Mouse (Mus musculus): ENCODE data around the gene Ubiad1. TPM values are rescaled to one million over a fixed set of nuclear protein-coding genes. Genes with fewer than 3 reads are reported as not detected.

The Ubiad1 gene
- total RNA-seq, 2 experiments from 2014 or later: 8.0 to 9.2 TPM

GRCm38 (mm10) chr4:148408256-148408975 is 36.2 kb downstream of the Ubiad1 start:
- no peak for DNase-seq (ENCODE audit: low spot score in 2 of 2)

- DNase-seq (ENCODE audit: low spot score in 2 of 2): no peak
Observed at GRCm38 (mm10) chr4:148405255-148405788, 39.2 kb downstream of the Ubiad1 start.

GRCm38 (mm10) chr4:148404748-148405147 is 39.8 kb downstream of the Ubiad1 start:
- no peak for DNase-seq (ENCODE audit: low spot score in 2 of 2)

GRCm38 (mm10) chr4:148403402-148403801 is 41.2 kb downstream of the Ubiad1 start:
- no peak for DNase-seq (ENCODE audit: low spot score in 2 of 2)

GRCm38 (mm10) chr4:148399437-148400094 is 45.0 kb downstream of the Ubiad1 start:
- DNase-seq (ENCODE audit: low spot score in 2 of 2): no peak

GRCm38 (mm10) chr4:148397531-148398287 is 46.9 kb downstream of the Ubiad1 start:
- no peak for DNase-seq (ENCODE audit: low spot score in 2 of 2)

- DNase-seq (ENCODE audit: low spot score in 2 of 2): no peak
Observed at GRCm38 (mm10) chr4:148397113-148397512, 47.5 kb downstream of the Ubiad1 start.

- DNase-seq (ENCODE audit: low spot score in 2 of 2): no peak
Observed at GRCm38 (mm10) chr4:148395875-148396274, 48.7 kb downstream of the Ubiad1 start.

- no peak for DNase-seq (ENCODE audit: low spot score in 2 of 2)
Observed at GRCm38 (mm10) chr4:148395198-148395597, 49.4 kb downstream of the Ubiad1 start.

- DNase-seq (ENCODE audit: low spot score in 2 of 2): no peak
Observed at GRCm38 (mm10) chr4:148391714-148392310, 52.8 kb downstream of the Ubiad1 start.

- no peak for DNase-seq (ENCODE audit: low spot score in 2 of 2)
Observed at GRCm38 (mm10) chr4:148389635-148390034, 54.9 kb downstream of the Ubiad1 start.

GRCm38 (mm10) chr4:148389047-148389446 is 55.5 kb downstream of the Ubiad1 start:
- DNase-seq (ENCODE audit: low spot score in 2 of 2): no peak

GRCm38 (mm10) chr4:148385269-148385668 is 59.3 kb downstream of the Ubiad1 start:
- DNase-seq (ENCODE audit: low spot score in 2 of 2): no peak

Other genes starting within 250 kb of the Ubiad1 start
- 10 to 100 TPM; 23.4 to 30.0 TPM for gene Disp3, start 156.8 kb downstream of the Ubiad1 start, total RNA-seq (2021)
- gene Mtor, start 3.8 kb upstream of the Ubiad1 start, total RNA-seq (2021): 10 to 100 TPM; 91.6 to 97.9 TPM
- under 1 TPM; 0.61 to 0.77 TPM for gene Angptl7, start 55.7 kb upstream of the Ubiad1 start, total RNA-seq (2021)
- 10 to 100 TPM; 47.1 to 47.2 TPM for gene Exosc10, start 113.7 kb upstream of the Ubiad1 start, total RNA-seq (2021)
- 10 to 100 TPM; 72.1 to 77.0 TPM for gene Srm, start 146.7 kb upstream of the Ubiad1 start, total RNA-seq (2021)
- gene Masp2, start 157.8 kb upstream of the Ubiad1 start, total RNA-seq (2021): 1 to 10 TPM; 1.7 to 2.6 TPM
- 100 to 1,000 TPM; 214 to 220 TPM for gene Tardbp, start 182.2 kb upstream of the Ubiad1 start, total RNA-seq (2021)
- gene Gm572, start 198.5 kb upstream of the Ubiad1 start, total RNA-seq (2021): not detected